Mouse (Mus musculus) neural tube, embryonic 10.5 days (tissue): ENCODE results near the gene Slit3.

Experiments used
- DNase-seq: peaks from one replicate; pipeline ENCODE4 v3.0.0-alpha.2; 2017; ENCODE audit warnings: low spot score; ENCODE audit errors: extremely low spot score

Slit3 gene

DNA sequence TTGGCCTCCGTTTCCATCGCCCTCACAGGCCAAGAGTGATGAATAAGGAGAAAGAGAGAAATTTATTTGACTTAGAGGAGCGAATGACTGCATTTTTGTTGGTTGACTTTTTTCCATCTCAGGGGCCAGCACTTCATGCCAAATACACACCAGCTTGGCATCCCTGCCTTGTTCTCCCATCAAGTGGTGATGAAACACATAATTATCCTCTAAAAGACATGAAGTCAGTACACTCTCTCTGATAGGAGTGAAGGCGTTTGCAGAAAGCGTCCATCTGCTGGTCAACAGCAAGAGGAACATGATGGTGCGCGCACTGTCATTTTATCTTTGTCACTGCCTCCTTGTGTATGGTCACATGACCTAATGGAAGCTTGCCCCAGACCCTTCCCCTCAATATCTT, 75.8 kb downstream of the Slit3 start:
- DNase-seq = no peak

DNA sequence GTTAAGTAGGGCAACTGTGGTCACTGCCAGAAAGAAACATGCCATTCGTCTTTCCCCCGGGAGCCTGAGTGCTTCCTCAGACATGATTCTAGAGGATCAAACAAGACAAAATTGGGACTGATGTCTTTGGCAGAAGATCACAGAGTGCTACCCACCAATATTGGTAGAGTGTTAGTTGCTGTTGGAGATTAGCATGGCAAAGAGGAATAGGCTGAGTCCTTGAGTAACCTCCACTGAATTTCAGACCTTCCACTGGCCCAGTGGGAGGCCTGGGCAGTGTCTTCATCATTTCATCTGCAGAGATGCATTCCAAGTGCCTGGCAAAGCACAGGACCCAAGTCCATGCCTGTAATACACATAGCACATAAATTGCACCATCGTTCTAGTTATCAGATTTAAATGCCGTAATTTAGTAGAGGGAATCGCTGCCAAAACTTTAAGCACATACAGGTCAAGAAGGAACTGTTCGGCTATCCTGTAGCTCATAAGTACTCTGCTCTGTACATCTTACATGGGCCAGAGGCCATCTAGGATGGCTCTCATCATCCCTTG, 77.6 kb downstream of the Slit3 start:
- no peak for DNase-seq

DNA sequence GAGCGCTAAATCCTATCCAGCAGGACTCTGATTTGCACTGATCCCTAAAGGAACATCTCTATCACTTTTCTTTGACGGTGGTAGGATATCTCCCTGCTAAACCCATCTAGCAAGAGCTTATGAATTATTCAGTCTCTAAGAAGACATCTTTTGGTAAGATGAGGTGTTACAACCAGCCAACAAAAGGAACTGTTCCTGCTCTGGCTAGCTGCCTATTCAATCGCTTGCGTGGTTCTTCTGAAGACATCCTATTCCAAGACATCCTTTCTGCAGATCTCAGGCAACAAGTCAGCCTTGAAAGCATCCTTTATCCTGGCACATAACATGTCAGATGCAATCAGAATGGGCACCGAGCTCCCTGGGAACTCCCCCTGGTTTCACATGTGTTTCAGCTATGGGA, 81.3 kb downstream of the Slit3 start:
- DNase-seq = no peak

DNA sequence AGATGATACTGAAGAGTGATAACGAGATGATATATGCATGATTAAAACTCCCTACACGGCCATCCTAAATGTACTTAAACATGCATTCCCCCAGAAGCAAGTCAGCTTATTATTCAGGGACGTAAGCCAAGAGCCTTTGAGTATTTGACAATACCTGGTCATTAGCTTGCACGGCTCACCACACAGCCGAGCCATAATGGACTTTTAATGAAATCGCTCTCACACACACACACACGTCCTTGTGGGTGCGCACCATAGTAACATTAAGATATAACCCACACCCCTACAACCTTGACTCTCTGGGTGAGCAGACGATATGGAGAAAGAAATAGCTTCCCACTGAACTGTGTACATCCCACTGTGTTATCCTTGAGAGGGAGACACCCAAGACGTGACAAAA, 82.6 kb downstream of the Slit3 start:
- DNase-seq = no peak

DNA sequence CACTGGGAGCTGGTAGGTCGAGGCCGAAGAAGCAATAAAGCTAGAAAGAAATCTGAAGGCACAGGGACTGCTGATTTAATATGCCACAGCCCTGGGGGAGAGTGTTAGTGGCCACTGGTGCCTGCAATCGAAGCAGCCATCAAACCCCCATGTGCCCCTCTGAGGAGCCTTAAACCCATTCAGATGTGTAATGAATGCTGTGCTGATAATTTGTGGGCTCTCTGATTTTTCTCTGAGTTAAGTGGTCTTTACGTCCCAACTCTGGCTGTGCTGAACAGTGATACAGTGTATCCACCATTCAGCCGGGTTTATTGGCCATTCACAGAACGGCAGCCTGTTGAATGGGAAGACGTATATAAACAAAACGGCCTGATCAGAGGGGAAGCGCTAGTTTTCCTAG, 83.1 kb downstream of the Slit3 start:
- no peak for DNase-seq

DNA sequence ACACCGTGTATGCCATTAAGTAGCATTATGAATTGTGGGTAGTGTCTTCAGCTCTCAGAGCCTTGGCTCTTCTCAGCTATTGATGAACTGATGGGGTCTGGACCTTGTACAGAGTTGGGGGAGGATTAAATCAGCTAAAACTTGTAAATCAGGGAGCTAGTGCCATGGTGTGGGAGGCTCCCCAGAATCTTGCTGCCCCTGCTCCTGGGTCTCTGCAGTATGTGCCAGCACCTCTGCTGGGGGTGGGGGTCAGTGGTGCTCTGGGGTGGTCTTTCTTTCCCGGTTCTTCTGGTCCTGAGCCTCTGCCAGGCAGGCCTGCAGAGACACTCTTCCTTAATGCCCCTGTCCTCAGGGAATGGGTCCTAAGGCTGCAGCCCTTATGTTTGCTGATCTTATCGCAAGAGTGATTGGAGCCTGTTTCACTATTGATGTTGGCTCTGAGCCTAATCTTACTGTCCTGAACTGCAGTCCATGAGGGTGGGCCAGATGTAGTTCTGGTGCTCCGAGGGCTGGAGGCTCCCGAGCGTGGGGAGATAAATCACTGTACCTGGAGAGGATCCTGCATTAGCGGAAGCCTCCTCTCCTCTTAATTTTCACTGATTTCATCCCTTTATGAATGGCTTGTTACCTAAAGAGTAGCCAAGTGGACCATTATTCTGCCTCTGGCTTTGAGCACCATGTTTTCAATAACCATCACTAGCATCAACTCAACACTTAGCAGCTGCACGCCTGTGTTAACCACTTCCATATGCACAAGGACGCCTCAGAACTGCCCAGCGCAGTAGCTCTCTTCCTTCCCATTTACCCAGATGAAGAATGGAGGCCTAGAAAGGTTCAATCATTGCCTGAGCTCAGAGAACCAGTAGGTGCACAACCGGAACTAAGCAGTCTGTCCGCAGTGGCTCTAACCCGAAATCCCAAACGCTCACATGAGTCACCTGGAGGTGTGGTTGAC, 90.0 kb downstream of the Slit3 start:
- DNase-seq = no peak

DNA sequence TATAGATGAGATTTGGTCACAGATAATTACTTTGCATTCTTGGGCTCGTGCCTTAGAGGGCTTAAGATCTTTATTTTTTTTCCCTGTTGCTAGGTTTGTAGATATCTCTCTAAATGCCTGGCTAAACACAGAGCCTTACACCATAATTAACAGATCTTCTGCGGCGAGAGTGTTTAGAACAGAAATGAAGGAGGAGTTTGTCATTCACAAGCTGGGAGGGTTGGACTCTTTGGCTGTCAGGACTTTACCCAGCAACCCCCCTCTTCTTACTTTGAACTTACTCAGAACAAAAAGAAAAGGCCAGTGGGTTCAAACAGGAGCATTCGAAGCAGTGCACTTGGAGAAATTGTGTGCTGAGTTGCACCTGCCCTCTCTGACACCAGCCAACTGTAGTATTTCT, 103.0 kb downstream of the Slit3 start:
- no peak for DNase-seq

DNA sequence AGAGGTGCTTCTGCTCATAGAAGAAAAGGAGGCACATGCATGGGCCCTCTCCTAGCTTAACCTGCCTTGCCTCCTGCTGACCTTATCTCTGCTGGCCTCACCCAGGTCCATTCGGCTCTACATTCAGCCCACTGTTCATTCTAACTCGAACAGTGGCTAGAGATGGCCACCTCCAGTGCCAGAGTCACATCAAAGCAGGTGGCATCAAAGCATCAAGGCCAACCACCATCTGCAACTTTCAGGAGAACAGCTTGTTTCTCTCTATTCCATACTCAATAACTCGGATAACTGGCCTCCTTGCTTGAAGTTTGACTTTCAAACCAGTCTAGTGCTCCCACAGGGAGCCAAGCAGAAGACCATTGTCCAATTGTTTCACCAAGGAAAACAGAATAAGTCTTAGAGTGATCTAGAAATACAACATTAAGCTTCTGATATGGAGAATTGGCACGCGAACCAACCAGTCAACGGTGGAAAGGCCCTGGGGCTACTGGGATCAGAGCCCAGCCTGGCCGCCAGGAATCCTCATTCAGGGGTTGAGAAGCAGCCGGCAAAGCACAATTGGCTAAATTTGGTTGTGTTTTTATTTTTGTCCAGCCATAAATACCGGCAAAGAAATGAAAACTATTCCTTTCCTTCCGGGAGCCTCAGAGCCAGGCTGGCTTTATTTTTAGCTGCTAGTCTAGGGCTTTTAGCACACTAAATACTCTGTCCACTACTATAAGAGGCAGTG, 110.5 kb downstream of the Slit3 start:
- no peak for DNase-seq

DNA sequence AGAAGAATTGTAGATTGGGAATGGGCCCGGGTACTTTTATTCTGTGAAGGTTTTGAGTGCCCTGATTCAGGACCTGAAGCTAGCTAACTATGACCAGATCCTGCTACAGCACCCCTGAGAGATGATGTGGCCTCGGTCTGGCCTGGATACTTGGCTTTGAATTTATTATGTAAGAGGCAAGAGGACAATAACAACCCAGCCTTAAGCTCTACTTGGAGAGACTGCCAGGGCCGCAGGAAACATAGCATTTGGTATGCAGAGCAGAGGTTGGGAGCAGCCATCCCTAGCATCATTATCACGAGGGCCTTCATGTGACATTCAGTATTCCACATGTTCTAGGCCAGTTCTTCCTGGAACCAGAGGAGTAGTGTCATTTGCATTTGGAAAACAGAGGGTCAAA, 111.3 kb downstream of the Slit3 start:
- DNase-seq = no peak

DNA sequence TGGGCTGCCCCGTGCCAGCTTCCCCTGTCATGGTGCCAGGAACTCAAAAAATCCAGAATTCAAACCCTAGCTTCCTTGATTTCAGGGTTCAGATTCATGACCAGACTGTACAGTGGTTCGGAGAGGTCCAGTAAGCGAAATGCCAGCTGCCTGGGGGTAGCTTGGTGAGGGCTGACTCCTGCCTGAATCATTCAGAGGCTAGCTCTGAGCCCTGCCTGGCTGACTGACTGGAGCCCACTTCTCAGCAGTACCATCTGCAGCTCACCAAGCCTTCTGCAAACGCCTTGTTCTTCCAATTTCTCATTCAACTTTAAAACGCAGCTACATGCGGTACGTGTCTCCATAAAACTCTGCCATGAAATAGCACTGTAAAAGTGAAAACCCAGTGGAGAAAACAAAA, 120.4 kb downstream of the Slit3 start:
- no peak for DNase-seq

DNA sequence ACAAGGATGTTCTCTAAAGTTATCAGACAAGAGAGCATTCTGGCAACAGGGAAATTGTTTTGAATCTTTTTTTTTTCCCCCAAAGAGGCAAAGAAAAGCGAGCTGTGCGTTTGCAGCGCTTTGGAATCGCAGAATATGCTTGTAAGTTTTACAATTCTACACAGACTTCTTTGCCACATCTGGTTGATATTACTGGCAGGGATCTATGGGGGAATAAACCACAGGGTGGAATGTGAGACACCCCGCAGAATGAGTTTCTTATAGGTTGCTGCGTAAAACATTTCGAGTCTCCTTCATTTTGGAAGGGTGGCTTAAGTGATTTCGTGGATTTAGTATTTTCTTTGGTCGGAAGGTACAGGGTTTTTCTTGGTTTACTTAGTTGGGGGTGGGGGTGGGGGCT, 122.6 kb downstream of the Slit3 start:
- no peak for DNase-seq

DNA sequence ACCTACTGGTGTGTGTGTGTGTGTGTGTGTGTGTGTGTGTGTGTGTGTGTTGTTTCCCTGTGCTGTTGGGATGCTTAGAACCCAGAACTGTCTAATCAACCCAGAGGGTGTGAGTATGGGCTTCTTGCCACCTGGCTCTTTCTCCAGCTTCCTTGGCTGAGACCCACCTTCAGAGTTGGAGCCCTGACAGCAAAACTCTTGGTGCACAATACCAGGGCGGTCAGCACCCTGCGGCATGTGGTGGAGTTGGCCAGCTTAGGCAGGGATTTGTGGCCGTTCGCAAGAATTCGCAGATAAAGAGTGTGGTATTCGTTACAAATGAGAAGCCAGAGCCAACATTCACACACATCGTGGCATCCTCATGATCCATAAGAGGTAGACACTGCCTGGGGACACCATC, 123.5 kb downstream of the Slit3 start:
- no peak for DNase-seq

DNA sequence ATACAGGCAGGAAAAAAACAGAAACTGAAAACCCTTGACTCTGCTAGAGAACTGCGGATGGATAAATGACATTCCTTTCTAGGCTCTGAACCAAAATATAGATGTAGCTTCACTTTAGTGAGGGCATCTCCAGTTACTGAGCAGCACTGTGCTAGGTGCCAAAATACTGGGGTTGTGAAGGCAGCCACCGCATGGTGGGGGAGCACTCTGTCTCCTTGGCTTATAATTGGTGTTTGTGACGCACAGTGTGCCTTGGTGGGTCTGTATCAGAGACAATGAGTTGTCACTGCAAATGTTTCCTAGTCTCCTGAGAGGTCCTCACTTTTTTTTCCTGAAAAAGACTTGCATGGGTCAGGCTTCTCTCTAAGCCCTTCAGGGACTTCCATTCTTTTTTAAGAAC, 125.6 kb downstream of the Slit3 start:
- no peak for DNase-seq

DNA sequence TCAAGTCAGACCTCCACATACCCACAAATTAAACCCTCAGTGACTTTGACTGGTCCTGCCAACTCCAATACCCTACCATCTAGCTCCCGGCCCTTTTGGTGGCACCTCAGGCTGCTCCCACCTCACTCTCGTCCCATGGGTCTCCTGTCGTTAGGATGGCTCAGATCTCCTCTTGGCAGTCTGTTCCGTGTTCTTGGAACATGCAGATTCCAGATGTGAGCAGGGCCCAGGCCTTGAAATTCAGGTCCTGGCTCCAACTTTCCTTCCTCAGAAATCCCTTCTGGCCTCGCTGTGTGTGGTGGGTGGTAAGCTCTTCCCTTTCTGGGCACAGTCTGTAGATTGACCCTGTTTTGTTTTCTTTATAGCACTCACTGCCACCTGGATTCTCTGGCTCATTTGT, 127.1 kb downstream of the Slit3 start:
- no peak for DNase-seq

DNA sequence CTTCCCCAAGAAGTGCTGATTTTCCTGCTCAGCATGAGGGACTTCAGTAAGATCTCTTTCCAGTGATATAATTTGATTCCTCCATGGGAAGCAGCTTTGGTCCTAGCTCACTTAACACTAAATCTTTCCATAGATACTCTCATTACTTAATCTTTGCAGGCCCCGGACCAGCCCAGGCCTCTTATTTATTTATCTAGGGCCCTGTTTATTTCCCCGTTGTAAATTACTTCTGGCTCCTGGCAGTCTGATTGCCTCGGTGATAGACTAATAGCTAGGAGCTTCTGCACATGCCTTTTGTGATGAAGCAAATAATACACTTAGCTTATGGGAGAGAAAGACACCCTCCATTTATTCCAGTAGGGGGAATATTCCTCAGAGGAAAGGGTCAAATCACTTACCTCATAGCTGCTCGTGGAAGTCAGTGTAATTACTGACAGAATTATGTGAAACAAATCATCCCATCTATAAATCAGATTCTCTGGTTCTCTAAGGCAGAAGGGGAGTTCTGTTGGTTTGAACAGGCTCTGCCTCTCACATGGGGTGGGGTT, 129.9 kb downstream of the Slit3 start:
- no peak for DNase-seq

DNA sequence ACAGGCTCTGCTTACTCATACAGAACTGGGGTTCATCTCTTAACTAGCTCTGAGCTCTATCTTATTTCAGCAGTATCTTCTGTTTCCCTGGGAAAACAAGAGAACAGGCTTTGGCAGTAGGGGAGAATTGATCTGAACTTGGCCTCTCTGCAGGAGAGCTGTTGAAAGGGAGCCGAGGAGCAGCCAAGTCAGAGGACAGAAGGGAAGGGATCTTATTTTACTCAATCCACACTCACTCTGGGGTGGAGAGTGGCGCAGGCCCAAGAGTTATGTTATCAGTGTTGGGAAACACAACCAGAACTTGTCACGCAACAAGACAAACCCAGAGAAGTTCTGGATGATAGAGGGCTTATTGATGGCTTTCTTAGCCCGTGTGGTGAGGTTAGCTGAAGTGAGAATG, 130.9 kb downstream of the Slit3 start:
- no peak for DNase-seq

DNA sequence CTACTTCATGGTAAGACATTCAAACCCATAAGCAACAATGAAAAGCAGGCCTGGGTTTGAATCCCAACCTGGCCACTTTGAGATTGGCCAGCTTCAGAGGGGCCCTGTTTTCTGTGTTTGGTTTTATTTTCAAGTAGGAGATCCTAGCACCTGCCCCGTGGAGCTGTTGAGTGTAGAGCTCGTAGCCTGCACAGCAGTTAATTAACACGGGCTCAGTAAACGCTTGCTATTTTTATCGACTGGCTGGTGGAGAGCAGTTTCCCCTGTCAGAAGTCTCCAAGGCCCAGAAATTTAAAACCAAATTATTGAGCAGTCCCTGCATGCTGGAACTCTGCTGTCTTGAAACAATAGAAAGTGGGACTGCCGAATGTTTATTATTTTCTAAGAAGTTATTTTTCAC, 136.3 kb downstream of the Slit3 start:
- DNase-seq = no peak

DNA sequence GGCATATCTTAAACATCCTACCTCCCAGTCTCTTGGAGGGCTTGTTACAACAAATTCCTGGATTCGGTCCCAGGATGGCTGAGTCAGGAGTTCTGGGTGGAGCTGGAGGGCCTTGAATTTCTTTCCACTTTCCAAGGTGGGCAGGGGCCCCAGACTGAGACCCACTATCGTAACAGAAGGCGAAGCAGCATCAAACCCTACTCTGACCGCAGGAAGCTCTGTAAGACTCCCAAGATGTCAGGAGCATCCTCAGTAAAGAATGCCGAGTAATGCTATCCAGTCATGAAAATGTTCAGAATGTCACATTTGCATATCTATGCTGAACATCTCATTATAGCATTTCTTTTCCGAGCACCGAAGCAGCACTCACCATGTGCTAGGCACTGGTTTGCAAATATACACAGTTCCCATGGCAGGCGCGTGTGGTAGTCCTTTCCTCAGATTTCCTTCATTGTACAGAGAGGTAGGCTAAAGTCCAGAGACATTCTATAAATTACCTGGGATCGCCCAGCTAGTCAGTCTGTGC, 140.6 kb downstream of the Slit3 start:
- no peak for DNase-seq

DNA sequence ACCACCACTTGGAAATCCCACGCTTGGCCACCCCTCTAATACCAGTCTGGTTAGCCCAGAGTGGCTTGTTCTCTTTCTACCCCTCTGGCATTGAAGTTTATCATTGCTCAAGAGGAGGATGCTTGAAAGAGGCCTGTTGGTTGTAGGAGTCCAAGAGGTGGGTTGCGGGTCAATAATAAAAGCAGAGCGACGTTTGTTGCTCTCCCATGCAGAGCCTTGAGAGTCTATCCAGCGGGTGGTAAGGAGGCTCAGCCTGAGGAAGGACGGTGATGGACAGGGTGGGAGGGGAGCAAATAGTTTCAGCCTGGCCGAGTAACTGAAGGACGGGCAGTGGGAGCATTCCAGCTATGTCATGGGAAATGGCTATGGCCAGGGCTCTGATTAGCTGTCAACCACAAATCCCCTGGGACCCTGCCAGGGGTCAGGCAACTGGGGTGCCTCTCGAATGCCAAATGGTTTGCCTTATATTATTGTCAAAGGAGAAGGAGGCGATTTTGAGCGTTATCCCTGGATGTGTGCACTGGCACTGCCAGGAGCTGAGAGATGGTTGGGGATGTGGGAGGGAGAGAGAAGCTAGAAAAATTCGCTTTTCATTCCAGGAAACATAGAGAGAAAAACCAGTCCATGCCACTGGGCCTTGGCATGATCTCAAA, 141.4 kb downstream of the Slit3 start:
- no peak for DNase-seq

DNA sequence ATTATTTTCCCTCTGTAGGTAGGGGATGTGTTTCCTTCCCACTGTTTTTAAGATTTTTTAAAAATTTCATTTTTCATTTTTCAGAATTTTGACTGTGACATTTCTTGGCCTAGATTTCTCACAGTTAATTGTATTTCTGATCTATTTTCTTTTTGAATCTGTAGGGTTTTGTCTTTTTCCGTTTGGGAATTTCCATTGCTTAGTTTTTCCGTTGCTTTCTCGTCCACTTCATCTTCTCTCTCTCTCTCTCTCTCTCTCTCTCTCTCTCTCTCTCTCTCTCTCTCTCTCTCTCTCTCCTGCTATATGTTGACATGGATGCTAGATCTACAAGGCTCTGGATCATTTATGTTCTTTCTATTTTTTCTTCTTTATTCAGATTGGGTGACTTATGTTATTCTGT, 143.7 kb downstream of the Slit3 start:
- DNase-seq = no peak

DNA sequence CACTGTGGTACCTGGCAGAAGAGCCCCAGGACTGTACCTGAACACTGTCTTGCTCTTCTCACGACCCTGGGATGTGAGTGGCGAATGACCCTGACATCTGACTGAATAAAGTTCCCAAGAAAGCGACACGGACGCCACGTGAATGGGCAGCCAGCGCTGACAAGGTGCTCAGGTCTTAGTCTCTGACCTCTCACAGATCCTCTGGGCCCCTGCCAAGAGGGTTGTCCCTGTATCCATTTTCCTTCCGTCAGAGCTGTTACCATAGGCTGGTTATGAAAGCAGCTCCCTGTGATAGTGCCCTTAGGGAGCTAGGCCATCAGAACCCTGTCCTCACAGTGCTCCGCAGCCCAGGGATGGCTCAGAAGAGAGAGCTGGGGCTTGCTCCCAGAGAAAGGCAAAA, 149.4 kb downstream of the Slit3 start:
- no peak for DNase-seq
